Mouse (Mus musculus) forebrain, embryonic 14.5 days (tissue): ENCODE results near the gene Cux1. TPM values are rescaled to one million over a fixed set of nuclear protein-coding genes. Genes with fewer than 3 reads are reported as not detected.
A peak's percentile ranks its signal among the peaks of the same experiment; 100 is the strongest.

Experiments
- ATAC-seq: fragments of 200-750 bp; cut with Nextera tagmentation; 2 replicates; pipeline ENCODE4 v1.8.0; 2017; ENCODE audit warnings: mild to moderate bottlenecking, moderate library complexity
- DNase-seq: peaks from one replicate; pipeline ENCODE4 v3.0.0-alpha.2; 2015; ENCODE audit warnings: low spot score
- H3K27ac ChIP-seq: fragments of 300-500 bp; sonication (generic); 2 replicates; pipeline ENCODE4 v1.5.1; 2014; ENCODE audit warnings: low read depth, mild to moderate bottlenecking, control low read depth, low read length, moderate library complexity
- H3K27me3 ChIP-seq: fragments of 300-500 bp; sonication (generic); replicated peaks from 2 replicates; pipeline ENCODE4 v1.6.1; 2014; ENCODE audit warnings: low read length, control low read depth, mixed read lengths; ENCODE audit not compliant: control insufficient read depth, insufficient read depth
- H3K36me3 ChIP-seq: fragments of 300-500 bp; sonication (generic); 2 replicates; pipeline ENCODE4 v1.6.1; 2014; ENCODE audit warnings: low read length, control low read depth; ENCODE audit not compliant: control insufficient read depth, insufficient read depth
- H3K4me1 ChIP-seq: fragments of 300-500 bp; sonication (generic); 2 replicates; pipeline ENCODE4 v1.6.1; 2014; ENCODE audit warnings: antibody characterized with exemption, low read length, control low read depth; ENCODE audit not compliant: control insufficient read depth, insufficient read depth
- H3K4me2 ChIP-seq: fragments of 300-500 bp; sonication (generic); 2 replicates; pipeline ENCODE4 v1.6.1; 2014; ENCODE audit warnings: mild to moderate bottlenecking, control low read depth, low read length
- H3K4me3 ChIP-seq: fragments of 300-500 bp; sonication (generic); 2 replicates; pipeline ENCODE4 v1.5.1; 2014; ENCODE audit warnings: low read depth, low read length, control low read depth
- H3K9ac ChIP-seq: fragments of 300-500 bp; sonication (generic); 2 replicates; pipeline ENCODE4 v1.6.1; 2014; ENCODE audit warnings: mild to moderate bottlenecking, low read length, control low read depth, moderate library complexity
- H3K9me3 ChIP-seq: fragments of 300-500 bp; sonication (generic); replicated peaks from 2 replicates; pipeline ENCODE4 v1.6.1; 2016; ENCODE audit warnings: low read length, control low read depth, mixed read lengths; ENCODE audit not compliant: control insufficient read depth
- WGBS: fragments of 180-500 bp; shearing (Covaris S2); extraction: QIAGEN DNeasy Blood & Tissue Kit; methylation state at CpG from one replicate; pipeline ENCODE4 v1.1.7; 2014; 5-methylcytosine and 5-hydroxymethylcytosine counted together
- polyA plus RNA-seq: library from polyadenylated mRNA; unstranded; fragments of >200 nt; fragmentation: Nextera tagmentation; extraction: Ambion mirVana; gene quantifications from 2 replicates; pipeline ENCODE4 v1.2.1, GENCODE M21; 2014

Gene Cux1
- polyA plus RNA-seq, 1 experiment from 2014 or later: 89.6 TPM

DNA sequence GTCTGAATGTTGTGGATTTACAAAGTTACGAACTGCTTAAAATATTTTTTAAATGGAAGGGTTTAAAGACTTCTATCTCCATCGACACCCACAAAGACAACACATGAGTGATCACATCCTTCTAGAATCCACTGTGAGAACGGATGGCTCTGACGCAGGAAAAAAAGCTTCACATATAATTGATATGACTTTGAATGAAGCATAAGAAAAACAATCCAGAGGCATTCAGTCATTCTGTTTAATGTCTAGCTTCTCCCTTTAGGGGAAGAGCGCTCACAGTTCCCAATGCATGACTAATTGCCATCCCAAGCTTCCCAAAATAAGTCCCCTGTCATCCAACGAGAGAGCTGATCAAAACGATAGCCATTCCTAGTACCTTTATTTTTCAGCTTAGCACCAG lies 2.9 kb upstream of the Cux1 start:
- Histone ChIP-seq H3K4me1 (peaks cover 3% of the 10 kb centered on the region), H3K9me3 (no peaks in the 10 kb centered on the region), H3K36me3 (no peaks in the 10 kb centered on the region), H3K9ac (no peak overlapping the region), H3K27me3 (0 out of 2 replicates have a peak, but pooled peaks cover 11% of the 10 kb centered on the region), H3K27ac (no peak overlapping the region), H3K4me2 (no peak overlapping the region), H3K4me3 (no peak overlapping the region)
- ATAC-seq (no peak), DNase-seq (no peak)
- 60% methylated on average over 7 of the region's 7 CpGs for WGBS

DNA sequence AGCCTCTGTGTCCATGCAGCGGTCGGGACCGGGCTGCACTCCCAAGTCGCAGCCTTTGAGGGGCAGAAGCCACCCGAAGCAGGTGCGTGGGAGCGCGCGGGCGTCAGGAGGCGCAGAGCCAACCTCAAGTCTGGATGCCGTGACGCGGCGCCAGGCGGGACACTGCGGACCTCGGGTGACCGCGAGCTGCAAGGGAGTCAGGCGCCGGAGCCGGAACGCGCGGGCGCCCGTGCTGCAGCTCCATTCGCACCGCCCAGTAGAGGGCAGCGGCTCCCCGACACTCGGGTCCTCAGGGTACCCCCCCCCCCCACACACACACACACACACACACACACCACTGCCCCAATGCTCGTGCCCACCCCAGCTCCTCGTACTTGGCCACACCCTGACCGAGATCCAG lies 1.5 kb upstream of the Cux1 start:
- Histone ChIP-seq H3K9ac (peak overlapping the region; percentile 56), H3K27ac (no peak overlapping the region), H3K9me3 (no peaks in the 10 kb centered on the region), H3K4me1 (peaks cover 10% of the 10 kb centered on the region), H3K4me2 (peak overlapping the region; percentile 97), H3K4me3 (peak overlapping the region; percentile 91), H3K36me3 (no peaks in the 10 kb centered on the region), H3K27me3 (0 out of 2 replicates have a peak, but pooled peaks cover 11% of the 10 kb centered on the region)
- ATAC-seq (peak; percentile 1; the same call in 1 of the 2 replicates), DNase-seq (peak; percentile 68)
- 0% methylated on average over 33 of the region's 36 CpGs for WGBS

DNA sequence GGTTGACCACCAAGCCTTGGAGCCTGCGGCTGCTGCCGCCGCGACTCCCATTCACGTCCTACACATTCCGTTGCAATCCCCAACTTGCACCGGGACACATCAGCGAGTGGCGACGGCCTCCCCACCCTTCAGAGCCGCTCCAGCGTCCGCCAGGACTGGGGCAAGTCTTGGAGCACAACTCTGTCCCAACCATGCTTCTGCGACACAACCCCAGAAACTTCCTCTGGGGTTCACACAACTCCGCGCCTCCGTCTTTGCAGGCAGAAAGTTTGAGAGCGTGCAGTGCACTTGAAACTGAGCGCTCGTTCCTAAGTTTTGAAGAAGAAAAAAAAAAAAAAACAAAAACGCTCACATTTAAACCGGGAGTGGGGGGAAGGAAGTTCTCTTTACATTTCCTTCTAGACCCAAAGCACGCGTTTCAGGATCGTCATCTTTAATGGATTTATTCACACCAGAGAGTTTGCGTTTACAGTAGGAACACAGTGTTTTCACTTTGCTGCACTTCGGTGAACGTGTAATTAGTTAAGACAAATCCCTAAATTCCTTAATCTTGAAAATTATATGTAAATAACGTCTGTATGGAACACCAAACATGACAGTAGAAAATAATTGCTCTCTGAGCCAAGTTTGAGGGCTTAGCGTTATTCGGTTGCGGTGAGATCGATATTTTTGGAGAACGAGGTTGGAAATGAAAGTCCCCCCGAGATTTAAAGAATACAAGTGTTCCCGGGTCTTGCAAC lies 906 bp upstream of the Cux1 start:
- Histone ChIP-seq H3K4me1 (peaks cover 12% of the 10 kb centered on the region), H3K4me2 (peak overlapping the region; percentile 97), H3K4me3 (peak overlapping the region; percentile 91), H3K9me3 (no peaks in the 10 kb centered on the region), H3K9ac (peak overlapping the region; percentile 96), H3K36me3 (no peaks in the 10 kb centered on the region), H3K27ac (no peak overlapping the region), H3K27me3 (0 out of 2 replicates have a peak, but pooled peaks cover 11% of the 10 kb centered on the region)
- WGBS: under 1% methylated on average over 36 of the region's 36 CpGs
- DNase-seq: peak; percentile 41
- ATAC-seq: no peak

DNA sequence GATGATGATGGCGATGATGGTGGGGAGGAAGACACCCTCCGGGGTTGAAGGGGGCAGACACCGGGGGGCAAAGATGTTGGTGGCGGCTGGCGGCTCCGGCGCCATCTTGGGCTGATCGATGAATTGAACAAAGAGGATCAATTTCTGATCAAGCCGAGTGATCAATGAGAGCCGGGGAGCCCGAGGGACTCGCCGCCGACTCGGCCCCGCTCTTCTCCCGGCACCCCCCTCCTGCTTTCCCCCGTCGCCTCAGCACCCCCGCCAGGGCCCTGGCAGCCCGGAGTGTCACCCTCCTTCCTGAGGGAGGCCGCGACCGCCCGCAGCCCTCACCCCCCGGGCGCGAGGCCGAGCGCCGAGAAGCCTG lies 496 bp downstream of the Cux1 start:
- peak overlapping the region; percentile 97 for H3K4me2 ChIP-seq
- peak overlapping the region; percentile 96 for H3K9ac ChIP-seq
- H3K27ac ChIP-seq: peak overlapping the region; percentile 94
- DNase-seq: no peak
- no peaks in the 10 kb centered on the region for H3K36me3 ChIP-seq
- under 1% methylated on average over 30 of the region's 31 CpGs for WGBS
- no peaks in the 10 kb centered on the region for H3K9me3 ChIP-seq
- ATAC-seq: peak; percentile 54
- peaks cover 22% of the 10 kb centered on the region for H3K4me1 ChIP-seq
- peak overlapping the region; percentile 91 for H3K4me3 ChIP-seq
- 0 out of 2 replicates have a peak, but pooled peaks cover 11% of the 10 kb centered on the region for H3K27me3 ChIP-seq

DNA sequence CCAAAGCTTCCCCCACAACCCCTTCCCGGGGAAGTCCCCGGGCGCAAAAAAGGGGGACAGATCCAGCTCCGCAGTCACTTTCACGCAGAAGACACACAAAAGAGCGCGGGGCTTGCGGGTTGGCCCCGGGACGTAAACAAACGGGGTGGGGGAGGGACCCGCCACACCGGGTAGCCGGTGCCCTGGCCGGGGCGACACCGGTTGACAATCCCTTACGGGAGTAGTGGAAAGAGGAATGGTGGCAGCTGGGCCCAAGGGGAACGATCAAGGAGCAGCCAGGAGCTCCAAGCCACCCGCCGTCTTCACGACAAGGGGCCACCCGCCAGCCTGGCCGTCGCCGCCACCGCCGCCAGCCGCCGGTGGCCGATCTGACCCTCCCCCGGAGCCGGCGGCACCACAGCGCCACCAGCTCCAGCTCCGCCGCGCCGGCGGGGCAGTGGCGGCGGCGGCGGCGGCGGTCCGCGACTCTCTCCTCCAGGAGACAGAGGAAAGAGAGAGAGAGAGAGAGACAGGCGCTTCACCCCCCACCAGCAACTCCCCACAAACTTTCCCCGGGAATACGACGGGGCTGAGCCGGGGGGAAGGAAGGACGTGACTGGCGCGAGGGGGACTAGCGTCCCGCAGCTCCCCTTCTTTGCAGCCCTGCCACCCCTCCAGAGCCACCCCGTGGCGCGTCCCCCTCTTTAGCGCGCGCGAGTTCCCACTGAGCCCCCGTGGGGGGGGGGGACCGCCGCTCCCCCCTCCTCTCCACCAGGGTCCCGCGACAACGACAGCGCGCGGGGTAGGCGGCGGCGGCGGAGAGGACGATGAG lies 1.1 kb downstream of the Cux1 start:
- H3K9ac ChIP-seq: peak overlapping the region; percentile 96
- H3K9me3 ChIP-seq: no peaks in the 10 kb centered on the region
- peak overlapping the region; percentile 94 for H3K27ac ChIP-seq
- DNase-seq: peak; percentile 70
- no peaks in the 10 kb centered on the region for H3K36me3 ChIP-seq
- ATAC-seq: peak; percentile 42
- peaks cover 24% of the 10 kb centered on the region for H3K4me1 ChIP-seq
- peak overlapping the region; percentile 97 for H3K4me2 ChIP-seq
- under 1% methylated on average over 45 of the region's 79 CpGs for WGBS
- H3K27me3 ChIP-seq: 0 out of 2 replicates have a peak, but pooled peaks cover 11% of the 10 kb centered on the region
- peak overlapping the region; percentile 91 for H3K4me3 ChIP-seq

DNA sequence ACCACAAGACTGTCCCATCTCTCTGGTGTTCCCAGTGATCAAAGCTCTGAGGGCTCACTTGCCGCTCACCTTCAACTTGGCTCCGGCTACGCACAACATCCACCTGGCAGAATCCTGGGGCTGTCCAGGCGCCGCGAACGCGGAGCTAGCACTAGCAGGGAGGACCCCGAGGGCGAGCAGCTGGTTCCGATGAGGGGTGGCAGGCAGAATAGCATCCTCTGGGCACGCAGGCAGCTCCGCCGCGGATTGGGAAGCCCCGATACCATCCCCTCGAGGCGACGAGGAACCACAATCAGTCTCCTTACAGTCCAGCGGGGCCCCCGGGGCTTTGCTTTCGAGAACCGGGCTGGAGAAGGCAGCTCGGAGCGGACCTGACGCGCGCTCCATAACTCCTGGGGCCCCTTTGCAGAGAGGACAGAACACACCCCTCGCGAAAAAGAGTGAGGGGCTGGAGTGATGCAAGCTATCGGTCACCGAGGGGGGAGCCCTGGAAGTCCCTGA lies 1.9 kb downstream of the Cux1 start:
- peak overlapping the region; percentile 91 for H3K4me3 ChIP-seq
- peak; percentile 38 for DNase-seq
- no peaks in the 10 kb centered on the region for H3K9me3 ChIP-seq
- H3K36me3 ChIP-seq: no peaks in the 10 kb centered on the region
- peak overlapping the region; percentile 97 for H3K4me2 ChIP-seq
- WGBS: under 1% methylated on average over 32 of the region's 32 CpGs
- peak overlapping the region; percentile 96 for H3K9ac ChIP-seq
- H3K27me3 ChIP-seq: 0 out of 2 replicates have a peak, but pooled peaks cover 4% of the 10 kb centered on the region
- ATAC-seq: no peak
- peaks cover 24% of the 10 kb centered on the region for H3K4me1 ChIP-seq
- H3K27ac ChIP-seq: peak overlapping the region; percentile 58; the same call in 1 of the 2 replicates

DNA sequence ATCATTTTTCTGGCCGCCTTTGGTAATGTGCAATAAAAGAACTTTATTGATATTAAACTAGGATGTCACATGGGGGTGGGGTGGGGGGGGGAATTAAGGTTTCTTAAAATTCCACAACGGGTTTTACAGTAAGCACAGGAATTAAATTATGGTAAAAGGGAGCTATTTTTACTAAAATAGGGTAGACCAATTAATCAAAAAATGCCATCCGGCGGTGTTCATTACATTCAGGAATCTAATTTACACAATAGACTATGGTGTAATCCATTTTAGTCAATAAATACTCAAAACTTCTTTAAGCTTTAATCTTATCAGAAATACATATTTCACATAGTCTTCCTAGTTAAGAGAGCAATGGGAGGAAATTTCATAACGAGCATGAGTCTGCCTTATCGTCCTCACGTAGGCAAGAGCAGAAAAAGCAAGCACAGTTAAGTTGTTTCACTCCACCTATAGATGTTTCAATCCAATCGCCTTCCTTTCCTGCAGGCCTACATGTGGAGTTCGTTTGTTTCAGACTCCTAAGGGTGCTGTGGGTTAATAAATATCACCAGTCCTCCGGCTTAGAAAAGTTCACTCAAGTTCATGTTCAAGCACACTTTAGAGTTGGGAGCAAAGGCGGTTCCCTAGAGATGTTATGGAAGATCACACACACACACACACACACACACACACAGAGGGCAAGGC lies 2.5 kb downstream of the Cux1 start:
- Histone ChIP-seq H3K27ac (no peak overlapping the region), H3K36me3 (no peaks in the 10 kb centered on the region), H3K9me3 (no peaks in the 10 kb centered on the region), H3K4me3 (peak overlapping the region; percentile 91), H3K9ac (peak overlapping the region; percentile 96), H3K4me1 (peaks cover 24% of the 10 kb centered on the region), H3K27me3 (0 out of 2 replicates have a peak, but pooled peaks cover 3% of the 10 kb centered on the region), H3K4me2 (peak overlapping the region; percentile 97)
- no peak for DNase-seq
- ATAC-seq: no peak
- 29% methylated on average over 11 of the region's 11 CpGs for WGBS

DNA sequence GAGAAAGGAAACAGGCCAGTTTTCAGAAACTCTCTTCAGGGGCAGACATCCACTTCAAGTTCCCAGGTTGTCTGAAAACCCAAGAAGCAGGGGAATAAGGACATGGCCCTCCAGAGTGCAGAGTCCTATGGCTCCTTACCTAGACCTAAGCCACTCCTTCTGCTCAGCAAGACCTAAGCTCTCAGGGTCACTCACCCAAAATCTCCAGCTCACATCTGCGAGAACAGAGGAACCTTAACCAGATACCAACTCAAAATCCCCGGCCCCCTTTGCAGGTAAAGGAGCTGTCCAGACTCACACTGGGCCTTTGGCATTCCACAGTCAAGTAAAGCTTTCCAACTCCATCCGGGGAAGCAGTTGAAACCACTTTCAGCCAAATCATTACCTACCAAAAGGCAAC lies 3.3 kb downstream of the Cux1 start:
- no peak for DNase-seq
- no peaks in the 10 kb centered on the region for H3K36me3 ChIP-seq
- H3K27ac ChIP-seq: no peak overlapping the region
- peaks cover 24% of the 10 kb centered on the region for H3K4me1 ChIP-seq
- no peak overlapping the region for H3K9ac ChIP-seq
- 55% methylated on average over 3 of the region's 3 CpGs for WGBS
- no peak for ATAC-seq
- H3K4me2 ChIP-seq: peak overlapping the region; percentile 97
- H3K9me3 ChIP-seq: no peaks in the 10 kb centered on the region
- 0 out of 2 replicates have a peak, but pooled peaks cover 2% of the 10 kb centered on the region for H3K27me3 ChIP-seq
- peak overlapping the region; percentile 9; the same call in 1 of the 2 replicates for H3K4me3 ChIP-seq
